Mouse (Mus musculus) heart, adult 2 months (tissue): ENCODE data around the gene Pex19.

ENCODE experiments used
- CTCF ChIP-seq: fragments of 200-600 bp; IDR thresholded peaks from 2 replicates; pipeline ENCODE4 v1.8.1; 2022; ENCODE audit warnings: antibody characterized with exemption, mild to moderate bottlenecking, moderate library complexity
- EP300 ChIP-seq: fragments of 200-500 bp; IDR thresholded peaks from 2 replicates; pipeline ENCODE4 v1.6.1; 2011; ENCODE audit warnings: low read depth, low read length, control low read depth; ENCODE audit not compliant: insufficient read depth
- POLR2A ChIP-seq: fragments of 200-500 bp; IDR thresholded peaks from 2 replicates; pipeline ENCODE4 v1.6.1; 2011; ENCODE audit warnings: mild to moderate bottlenecking, low read depth, low read length, control low read depth; ENCODE audit not compliant: insufficient read depth

DNA sequence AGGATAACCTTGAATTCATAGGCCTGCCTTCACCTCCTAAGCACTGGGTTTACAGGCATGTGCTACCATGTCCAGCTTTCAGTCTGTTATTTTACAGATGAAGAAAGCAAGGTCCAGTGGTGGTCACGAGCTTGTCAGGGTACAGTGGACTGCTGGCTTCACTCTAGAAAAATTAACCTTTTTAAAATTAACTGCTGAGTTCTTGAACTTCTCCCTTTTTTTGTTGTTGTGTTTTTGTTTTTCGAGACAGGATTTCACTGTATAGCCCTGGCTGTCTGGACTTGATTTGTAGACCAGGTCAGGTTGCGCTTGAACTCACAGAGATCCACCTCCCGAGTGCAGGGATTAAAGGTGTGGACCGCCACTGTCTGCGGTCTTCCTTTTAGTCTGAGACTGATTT, 36.4 kb downstream of the Pex19 start:
- TF ChIP-seq POLR2A (no peak), CTCF (no peak), EP300 (no peak)
